Mouse (Mus musculus): ENCODE measurements around the gene Rspo1. TPM values are rescaled to one million over a fixed set of nuclear protein-coding genes. Genes with fewer than 3 reads are reported as not detected.

Gene Rspo1
- total RNA-seq, 2 experiments from 2014 or later: 17.1 to 21.6 TPM

- DNase-seq (ENCODE audit: extremely low spot score in 1 of 2, low spot score in 2 of 2): no peak
- intact Hi-C loops (cut with DNase I): no loop called here
- Histone ChIP-seq H3K27ac (no peak overlapping the region), H3K4me3 (no peak overlapping the region)
- TF ChIP-seq CTCF (IDR thresholded peaks at IDR 0.05): no peak
Observed at GRCm38 (mm10) chr4:125058033-125058432, 71.8 kb downstream of the Rspo1 start.

Other genes with a start within 250 kb of the Rspo1 start
- 10 to 100 TPM; 46.5 to 48.7 TPM for gene Inpp5b, start 244.6 kb upstream of the Rspo1 start, total RNA-seq (2021)
- gene Mtf1, start 184.3 kb upstream of the Rspo1 start, total RNA-seq (2021): 10 to 100 TPM; 26.1 to 28.4 TPM
- 10 to 100 TPM; 29.8 to 33.8 TPM for gene Yrdc, start 135.8 kb upstream of the Rspo1 start, total RNA-seq (2021)
- gene 1110065P20Rik, start 135.2 kb upstream of the Rspo1 start, total RNA-seq (2021): 10 to 100 TPM; 66.6 to 74.8 TPM
- 10 to 100 TPM; 53.7 to 55.3 TPM for gene Maneal, start 124.3 kb upstream of the Rspo1 start, total RNA-seq (2021)
- gene Epha10, start 105.5 kb upstream of the Rspo1 start, total RNA-seq (2021): 10 to 100 TPM; 60.5 to 69.6 TPM
- gene 9930104L06Rik, start 49.4 kb upstream of the Rspo1 start, total RNA-seq (2021): 10 to 100 TPM; 18.9 to 20.3 TPM
- 1 to 10 TPM; 1.2 to 1.9 TPM for gene Cdca8, start 47.1 kb upstream of the Rspo1 start, total RNA-seq (2021)
- gene Gnl2, start 30.2 kb downstream of the Rspo1 start, total RNA-seq (2021): 10 to 100 TPM; 61.3 to 65.5 TPM
- under 1 TPM; 0.27 to 0.37 TPM for gene Dnali1, start 79.3 kb downstream of the Rspo1 start, total RNA-seq (2021)
- 10 to 100 TPM; 15.2 to 16.1 TPM for gene Snip1, start 80.2 kb downstream of the Rspo1 start, total RNA-seq (2021)
- gene Meaf6, start 98.7 kb downstream of the Rspo1 start, total RNA-seq (2021): 100 to 1,000 TPM; 132 to 138 TPM
- gene Zc3h12a, start 141.4 kb downstream of the Rspo1 start, total RNA-seq (2021): under 1 TPM; 0.79 to 1.00 TPM